Mouse (Mus musculus): ENCODE measurements around the gene Nrarp. TPM values are rescaled to one million over a fixed set of nuclear protein-coding genes. Genes with fewer than 3 reads are reported as not detected.
A peak's percentile ranks its signal among the peaks of the same experiment; 100 is the strongest.

Nrarp gene
- polyA plus RNA-seq, 1 experiment from 2014 or later, result 18.9 TPM

DNA sequence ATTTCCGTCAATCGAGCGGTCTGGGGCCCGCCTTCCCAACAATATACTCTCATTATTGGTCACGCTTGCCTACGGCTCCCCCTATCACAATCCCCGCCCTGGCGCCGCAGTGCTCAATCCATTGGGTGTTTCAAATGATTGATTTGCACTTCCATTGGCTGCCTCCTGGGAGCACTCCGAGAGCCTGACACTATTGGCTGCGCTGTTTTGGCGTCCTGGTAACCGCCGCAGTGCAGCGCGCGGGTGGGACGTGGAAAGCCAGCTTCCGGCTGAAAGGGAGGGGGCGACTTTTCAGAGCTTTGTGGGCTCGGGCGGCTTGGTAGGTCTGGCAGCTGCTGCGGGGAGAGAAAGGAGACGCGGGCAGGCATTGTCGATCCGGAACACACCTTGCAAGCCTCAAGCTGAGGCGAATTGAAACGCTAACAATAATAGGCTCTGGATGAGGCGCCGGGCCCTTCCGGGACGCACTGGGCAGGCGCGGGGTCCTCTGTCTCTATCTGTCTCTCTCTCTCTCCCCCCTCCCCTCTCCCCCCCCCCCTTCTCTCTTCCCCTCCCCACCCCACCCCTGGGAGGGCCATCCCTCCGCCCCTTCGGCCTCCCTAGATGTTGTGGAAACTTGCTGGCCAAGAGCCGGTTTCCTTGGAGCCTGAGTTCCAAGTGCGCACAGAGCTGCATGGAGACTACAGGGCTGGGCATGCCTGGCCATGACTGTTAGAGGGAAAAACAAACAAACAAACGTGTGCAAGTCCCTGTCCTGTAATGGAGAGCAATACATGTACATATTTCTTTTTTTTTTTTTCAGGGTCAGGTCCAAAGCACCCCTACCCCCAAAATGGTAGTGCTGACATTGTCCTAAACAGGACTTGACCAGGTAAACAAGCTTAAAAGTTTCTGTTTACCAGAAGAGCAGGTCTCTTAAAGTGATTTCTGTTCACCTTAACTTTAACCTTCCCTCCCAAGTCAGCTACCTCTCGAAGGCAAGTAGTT, 44.5 kb downstream of the Nrarp start:
- peak overlapping the region; percentile 62 for H3K9ac ChIP-seq
- 2% methylated on average over 40 of the region's 41 CpGs for WGBS
- H3K9me3 ChIP-seq, result no peaks in the 10 kb centered on the region
- H3K27ac ChIP-seq (replicated peaks), result peak overlapping the region; percentile 99
- ATAC-seq (ENCODE audit: low FRiP score, low read depth), result peak; percentile 98
- H3K4me1 ChIP-seq (replicated peaks), result peaks cover 24% of the 10 kb centered on the region
- H3K36me3 ChIP-seq, result peaks cover 5% of the 10 kb centered on the region
- H3K27me3 ChIP-seq, result no peaks in the 10 kb centered on the region
- peak overlapping the region; percentile 72 for H3K4me3 ChIP-seq
- peak overlapping the region; percentile 54 for H3K4me2 ChIP-seq

DNA sequence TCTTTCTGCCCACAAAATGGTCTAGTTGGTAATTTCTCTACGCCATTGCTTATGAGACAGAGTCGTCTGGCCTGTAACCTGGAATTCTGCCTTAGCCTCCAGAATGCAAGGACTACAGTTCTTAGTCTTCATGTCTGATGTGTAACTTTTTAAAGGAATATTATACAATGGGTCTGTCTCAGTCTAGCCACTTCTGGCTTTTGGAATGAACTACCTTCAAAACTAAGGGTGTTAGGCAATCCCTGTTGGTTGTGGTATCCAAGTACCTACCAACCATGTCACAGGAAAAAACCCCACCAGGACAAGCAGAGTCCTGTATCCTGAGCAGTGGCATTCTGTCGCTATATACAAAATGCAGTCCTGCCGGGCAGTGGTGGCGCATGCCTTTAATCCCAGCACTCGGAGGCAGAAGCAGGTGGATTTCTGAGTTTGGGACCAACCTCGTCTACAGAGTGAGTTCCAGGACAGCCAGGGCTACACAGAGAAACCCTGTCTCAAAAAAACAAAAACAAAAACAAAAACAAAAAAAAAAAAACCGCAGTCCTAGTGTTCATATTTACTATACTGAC, 45.3 kb downstream of the Nrarp start:
- Histone ChIP-seq H3K4me1 (replicated peaks) (peaks cover 24% of the 10 kb centered on the region), H3K36me3 (peaks cover 5% of the 10 kb centered on the region), H3K27me3 (no peaks in the 10 kb centered on the region), H3K4me3 (0 out of 2 replicates have a peak overlapping the region, but pooled peaks have one; percentile 72), H3K4me2 (peak overlapping the region; percentile 54), H3K9me3 (no peaks in the 10 kb centered on the region), H3K27ac (replicated peaks) (peak overlapping the region; percentile 99), H3K9ac (no peak overlapping the region)
- WGBS, result 72% methylated on average over 8 of the region's 8 CpGs
- no peak for ATAC-seq (ENCODE audit: low FRiP score, low read depth)

DNA sequence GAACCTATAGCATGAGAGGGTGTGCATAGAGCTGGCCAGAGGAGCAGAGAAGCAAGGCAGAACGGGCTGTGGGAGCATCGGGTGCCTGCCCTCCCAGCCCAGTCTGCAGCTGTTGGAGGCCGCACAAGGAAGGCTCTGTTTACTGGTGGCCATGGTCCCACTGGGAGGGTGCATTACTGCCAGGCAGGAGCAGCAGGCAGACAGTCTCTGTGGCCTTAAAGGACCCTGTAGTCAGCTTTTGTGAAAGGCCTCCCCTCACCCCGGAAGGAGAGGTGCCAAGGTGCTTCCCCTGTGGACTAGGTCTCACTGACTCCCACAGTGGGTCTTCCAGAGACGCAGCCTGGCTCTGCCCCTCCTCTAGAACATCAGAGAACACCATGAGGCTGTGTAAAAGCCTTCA, 46.3 kb downstream of the Nrarp start:
- no peak for ATAC-seq (ENCODE audit: low FRiP score, low read depth)
- Histone ChIP-seq H3K4me1 (replicated peaks) (peaks cover 24% of the 10 kb centered on the region), H3K9me3 (no peaks in the 10 kb centered on the region), H3K9ac (no peak overlapping the region), H3K36me3 (peaks cover 2% of the 10 kb centered on the region), H3K4me3 (no peak overlapping the region), H3K27ac (replicated peaks) (no peak overlapping the region), H3K4me2 (no peak overlapping the region), H3K27me3 (no peaks in the 10 kb centered on the region)
- 75% methylated on average over 5 of the region's 5 CpGs for WGBS

DNA sequence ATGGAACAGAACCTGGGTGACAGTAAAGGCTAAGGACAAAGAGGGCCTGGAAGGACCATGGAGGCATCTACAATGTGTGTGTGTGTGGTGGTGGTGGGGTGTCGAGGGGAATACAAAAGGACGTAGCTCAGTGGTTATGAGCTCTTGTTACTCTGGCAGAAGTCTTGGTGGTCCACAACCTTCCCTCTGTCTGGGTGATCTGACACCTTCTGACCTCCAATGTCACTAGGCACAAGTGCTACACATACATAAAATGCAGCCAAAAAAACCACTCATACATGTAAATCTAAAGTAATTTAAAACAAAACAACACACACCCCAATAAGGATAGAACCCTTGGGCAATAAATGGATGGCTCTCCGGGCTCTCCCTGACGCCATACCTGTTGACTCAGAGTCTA, 46.8 kb downstream of the Nrarp start:
- Histone ChIP-seq H3K4me3 (no peak overlapping the region), H3K9me3 (no peaks in the 10 kb centered on the region), H3K36me3 (no peaks in the 10 kb centered on the region), H3K9ac (no peak overlapping the region), H3K4me1 (replicated peaks) (peaks cover 24% of the 10 kb centered on the region), H3K27ac (replicated peaks) (no peak overlapping the region), H3K4me2 (no peak overlapping the region), H3K27me3 (no peaks in the 10 kb centered on the region)
- 90% methylated on average over 4 of the region's 4 CpGs for WGBS
- no peak for ATAC-seq (ENCODE audit: low FRiP score, low read depth)

DNA sequence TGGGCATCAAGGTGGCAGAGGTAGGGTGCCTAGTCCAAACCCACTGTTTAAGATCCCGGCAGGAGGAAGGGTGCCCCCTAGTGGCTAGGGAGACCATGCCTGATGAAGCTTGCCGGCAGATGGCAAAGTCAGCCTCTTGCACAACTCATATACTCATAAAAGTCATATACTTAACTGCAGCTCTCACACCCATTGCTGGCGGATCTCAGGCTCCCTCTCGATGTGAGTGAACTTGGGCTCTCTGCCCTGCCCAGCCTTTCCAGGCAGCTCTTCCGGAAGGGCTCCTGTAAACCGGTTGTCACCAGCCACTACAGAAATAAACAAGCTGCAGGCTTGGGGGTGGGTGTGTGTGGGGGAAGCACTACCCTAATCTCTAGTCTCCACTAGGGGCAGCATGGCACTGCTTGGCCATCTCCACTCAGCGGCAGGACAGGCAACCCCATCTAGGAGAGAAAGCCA, 47.9 kb downstream of the Nrarp start:
- H3K4me1 ChIP-seq (replicated peaks), result peaks cover 18% of the 10 kb centered on the region
- peak overlapping the region; percentile 38 for H3K4me2 ChIP-seq
- no peaks in the 10 kb centered on the region for H3K9me3 ChIP-seq
- WGBS, result 2% methylated on average over 7 of the region's 7 CpGs
- H3K4me3 ChIP-seq, result peak overlapping the region; percentile 20; the same call in 1 of the 2 replicates
- H3K36me3 ChIP-seq, result no peaks in the 10 kb centered on the region
- no peak for ATAC-seq (ENCODE audit: low FRiP score, low read depth)
- no peak overlapping the region for H3K9ac ChIP-seq
- H3K27ac ChIP-seq (replicated peaks), result peak overlapping the region; percentile 68
- no peaks in the 10 kb centered on the region for H3K27me3 ChIP-seq

DNA sequence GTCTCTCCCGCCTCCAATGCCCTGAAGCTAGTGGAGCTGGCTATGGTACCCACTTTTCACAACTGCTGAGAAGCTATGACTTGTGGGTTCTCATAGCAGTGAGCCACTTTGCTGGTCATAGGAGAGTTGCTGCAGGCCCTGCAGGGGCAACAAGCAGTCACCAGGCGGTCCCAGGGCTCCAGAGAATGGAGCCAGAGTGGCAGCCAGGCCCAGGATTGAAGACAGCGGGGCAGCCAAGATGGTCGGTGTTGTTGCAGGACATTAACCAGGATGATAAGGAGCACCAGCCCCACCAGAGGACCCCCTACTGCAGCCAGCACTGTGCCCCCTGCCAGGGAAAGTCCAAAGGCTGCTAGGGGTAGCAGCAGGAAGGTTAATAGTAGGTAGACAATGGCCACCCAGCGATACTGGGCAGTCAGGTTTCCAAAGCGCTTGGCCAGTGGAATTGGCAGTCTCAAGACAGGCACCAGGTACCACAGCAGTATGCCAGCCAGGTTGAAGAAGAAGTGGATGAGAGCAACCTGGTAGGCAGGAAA, 48.5 kb downstream of the Nrarp start:
- Histone ChIP-seq H3K27me3 (no peaks in the 10 kb centered on the region), H3K9me3 (no peaks in the 10 kb centered on the region), H3K27ac (replicated peaks) (0 out of 2 replicates have a peak overlapping the region, but pooled peaks have one; percentile 68), H3K4me1 (replicated peaks) (peaks cover 13% of the 10 kb centered on the region), H3K9ac (no peak overlapping the region), H3K4me3 (no peak overlapping the region), H3K36me3 (no peaks in the 10 kb centered on the region), H3K4me2 (peak overlapping the region; percentile 38)
- ATAC-seq (ENCODE audit: low FRiP score, low read depth), result no peak
- WGBS, result 67% methylated on average over 6 of the region's 6 CpGs

DNA sequence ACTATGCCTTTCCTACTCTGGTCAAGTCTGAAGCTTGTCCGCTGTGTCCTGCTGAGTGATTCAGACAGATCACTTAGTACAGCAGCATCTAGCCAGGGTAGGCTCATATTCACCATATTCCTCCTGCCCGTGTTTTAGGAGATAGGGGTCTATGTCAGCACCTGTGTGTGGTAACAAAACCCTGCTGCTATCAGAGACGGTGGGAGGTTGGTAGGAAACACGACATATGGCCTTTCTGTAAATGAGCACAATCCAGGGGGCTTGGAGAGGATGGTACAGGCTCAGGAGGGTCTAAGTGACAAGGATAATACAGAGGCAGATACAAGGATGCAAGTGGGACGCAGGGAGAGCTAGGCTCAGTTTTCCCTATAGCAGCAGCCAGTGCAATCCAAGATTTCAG, 49.0 kb downstream of the Nrarp start:
- Histone ChIP-seq H3K36me3 (no peaks in the 10 kb centered on the region), H3K27me3 (no peaks in the 10 kb centered on the region), H3K4me3 (no peak overlapping the region), H3K4me2 (no peak overlapping the region), H3K9ac (no peak overlapping the region), H3K27ac (replicated peaks) (no peak overlapping the region), H3K9me3 (no peaks in the 10 kb centered on the region), H3K4me1 (replicated peaks) (peaks cover 13% of the 10 kb centered on the region)
- no peak for ATAC-seq (ENCODE audit: low FRiP score, low read depth)
- WGBS, result 88% methylated on average over 5 of the region's 5 CpGs

DNA sequence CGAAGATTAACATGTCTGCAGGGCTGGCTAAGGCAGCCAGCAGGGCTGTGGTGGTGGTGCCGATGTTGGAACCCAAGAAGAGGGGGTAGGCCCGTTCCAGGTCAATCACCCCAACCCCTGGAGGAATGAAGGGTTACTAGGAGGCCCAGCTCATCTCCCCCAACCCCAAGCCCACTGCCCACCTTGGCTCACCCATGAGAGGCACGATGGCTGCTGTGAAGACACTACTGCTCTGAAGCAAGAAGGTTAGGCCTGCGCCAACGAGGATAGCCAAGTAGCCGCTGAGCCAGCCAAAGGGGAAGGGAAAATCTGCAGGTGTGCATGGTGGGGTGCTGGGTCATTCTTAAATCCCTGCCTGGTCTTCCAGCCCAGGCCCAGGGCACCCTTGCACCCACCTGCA, 50.0 kb downstream of the Nrarp start:
- H3K27me3 ChIP-seq, result no peaks in the 10 kb centered on the region
- no peaks in the 10 kb centered on the region for H3K36me3 ChIP-seq
- no peak overlapping the region for H3K9ac ChIP-seq
- no peak for ATAC-seq (ENCODE audit: low FRiP score, low read depth)
- H3K4me1 ChIP-seq (replicated peaks), result peaks cover 10% of the 10 kb centered on the region
- H3K9me3 ChIP-seq, result no peaks in the 10 kb centered on the region
- no peak overlapping the region for H3K27ac ChIP-seq (replicated peaks)
- WGBS, result 89% methylated on average over 7 of the region's 7 CpGs
- H3K4me3 ChIP-seq, result no peak overlapping the region
- no peak overlapping the region for H3K4me2 ChIP-seq

DNA sequence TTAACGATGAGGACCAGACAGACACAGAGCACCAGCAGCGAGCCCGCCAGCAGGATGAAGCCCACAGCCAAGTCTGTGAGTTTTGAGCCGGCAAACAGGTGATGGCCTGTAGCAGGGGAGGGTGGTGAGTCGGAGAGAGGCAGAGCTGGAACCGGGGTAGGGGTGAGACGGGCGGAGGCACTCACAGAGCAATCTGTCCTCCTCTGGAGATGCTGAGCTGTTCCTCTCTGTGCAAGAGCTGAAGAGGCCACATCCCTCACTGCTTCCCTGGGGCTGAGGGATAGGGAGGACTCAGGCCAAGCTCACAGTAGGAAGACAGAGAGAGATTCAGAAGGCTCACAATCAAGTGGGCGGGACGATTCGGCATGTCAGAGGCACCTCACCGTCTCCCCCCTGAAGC, 50.5 kb downstream of the Nrarp start:
- no peaks in the 10 kb centered on the region for H3K36me3 ChIP-seq
- H3K9ac ChIP-seq, result no peak overlapping the region
- no peaks in the 10 kb centered on the region for H3K9me3 ChIP-seq
- no peak overlapping the region for H3K27ac ChIP-seq (replicated peaks)
- ATAC-seq (ENCODE audit: low FRiP score, low read depth), result no peak
- 57% methylated on average over 12 of the region's 12 CpGs for WGBS
- no peak overlapping the region for H3K4me3 ChIP-seq
- H3K4me2 ChIP-seq, result no peak overlapping the region
- peaks cover 7% of the 10 kb centered on the region; the same call in 1 of the 2 replicates for H3K4me1 ChIP-seq (replicated peaks)
- H3K27me3 ChIP-seq, result no peaks in the 10 kb centered on the region

Other genes with a start within 250 kb of the Nrarp start
- 37.8 and 41.5 TPM in 2 replicates for gene Arrdc1, start 245.5 kb upstream of the Nrarp start, polyA plus RNA-seq (2015; fragmentation: Nextera tagmentation; extraction: Ambion mirVana)
- 23.8 and 25.4 TPM in 2 replicates for gene Zmynd19, start 231.0 kb upstream of the Nrarp start, polyA plus RNA-seq (2015; fragmentation: Nextera tagmentation; extraction: Ambion mirVana)
- 35.5 and 36.0 TPM in 2 replicates for gene Dph7, start 218.4 kb upstream of the Nrarp start, polyA plus RNA-seq (2015; fragmentation: Nextera tagmentation; extraction: Ambion mirVana)
- gene Mrpl41, start 205.7 kb upstream of the Nrarp start, polyA plus RNA-seq (2015; fragmentation: Nextera tagmentation; extraction: Ambion mirVana), result 157 and 171 TPM in 2 replicates
- gene Pnpla7, start 204.7 kb upstream of the Nrarp start, polyA plus RNA-seq (2015; fragmentation: Nextera tagmentation; extraction: Ambion mirVana), result 3.3 and 3.9 TPM in 2 replicates
- gene Nsmf, start 126.4 kb upstream of the Nrarp start, polyA plus RNA-seq (2015; fragmentation: Nextera tagmentation; extraction: Ambion mirVana), result 166 and 188 TPM in 2 replicates
- gene Entpd8, start 100.5 kb upstream of the Nrarp start, polyA plus RNA-seq (2015; fragmentation: Nextera tagmentation; extraction: Ambion mirVana), result 0.12 TPM in 1 of 2 replicates, not detected in the other
- gene Noxa1, start 85.6 kb upstream of the Nrarp start, polyA plus RNA-seq (2015; fragmentation: Nextera tagmentation; extraction: Ambion mirVana), result not detected in 2 replicates
- 1.9 and 2.3 TPM in 2 replicates for gene Tor4a, start 16.1 kb downstream of the Nrarp start, polyA plus RNA-seq (2015; fragmentation: Nextera tagmentation; extraction: Ambion mirVana)
- 108 and 112 TPM in 2 replicates for gene Nelfb, start 30.7 kb downstream of the Nrarp start, polyA plus RNA-seq (2015; fragmentation: Nextera tagmentation; extraction: Ambion mirVana)
- gene Stpg3, start 33.9 kb downstream of the Nrarp start, polyA plus RNA-seq (2015; fragmentation: Nextera tagmentation; extraction: Ambion mirVana), result not detected in 2 replicates
- gene Fam166a, start 38.0 kb downstream of the Nrarp start, polyA plus RNA-seq (2015; fragmentation: Nextera tagmentation; extraction: Ambion mirVana), result 0.70 and 0.72 TPM in 2 replicates
- 444 and 468 TPM in 2 replicates for gene Tubb4b, start 43.9 kb downstream of the Nrarp start, polyA plus RNA-seq (2015; fragmentation: Nextera tagmentation; extraction: Ambion mirVana)
- not detected in 2 replicates for gene Slc34a3, start 53.6 kb downstream of the Nrarp start, polyA plus RNA-seq (2015; fragmentation: Nextera tagmentation; extraction: Ambion mirVana)
- gene Rnf224, start 56.0 kb downstream of the Nrarp start, polyA plus RNA-seq (2015; fragmentation: Nextera tagmentation; extraction: Ambion mirVana), result not detected in 2 replicates
- gene Rnf208, start 61.5 kb downstream of the Nrarp start, polyA plus RNA-seq (2015; fragmentation: Nextera tagmentation; extraction: Ambion mirVana), result 145 and 177 TPM in 2 replicates
- gene Cysrt1, start 61.7 kb downstream of the Nrarp start, polyA plus RNA-seq (2015; fragmentation: Nextera tagmentation; extraction: Ambion mirVana), result 0.23 TPM in 1 of 2 replicates, not detected in the other
- gene AL732309.1, start 66.1 kb downstream of the Nrarp start, polyA plus RNA-seq (2015; fragmentation: Nextera tagmentation; extraction: Ambion mirVana), result 4.9 and 6.3 TPM in 2 replicates
- gene Tmem203, start 74.7 kb downstream of the Nrarp start, polyA plus RNA-seq (2015; fragmentation: Nextera tagmentation; extraction: Ambion mirVana), result 13.4 and 13.8 TPM in 2 replicates
- 17.1 and 21.5 TPM in 2 replicates for gene Tprn, start 81.9 kb downstream of the Nrarp start, polyA plus RNA-seq (2015; fragmentation: Nextera tagmentation; extraction: Ambion mirVana)
- gene Ssna1, start 91.7 kb downstream of the Nrarp start, polyA plus RNA-seq (2015; fragmentation: Nextera tagmentation; extraction: Ambion mirVana), result 171 and 183 TPM in 2 replicates
- gene Anapc2, start 91.7 kb downstream of the Nrarp start, polyA plus RNA-seq (2015; fragmentation: Nextera tagmentation; extraction: Ambion mirVana), result 139 and 143 TPM in 2 replicates
- gene Tmem210, start 107.4 kb downstream of the Nrarp start, polyA plus RNA-seq (2015; fragmentation: Nextera tagmentation; extraction: Ambion mirVana), result not detected in 2 replicates
- gene Lrrc26, start 109.2 kb downstream of the Nrarp start, polyA plus RNA-seq (2015; fragmentation: Nextera tagmentation; extraction: Ambion mirVana), result 0.18 TPM in 1 of 2 replicates, not detected in the other
- 58.4 and 61.3 TPM in 2 replicates for gene Grin1, start 138.4 kb downstream of the Nrarp start, polyA plus RNA-seq (2015; fragmentation: Nextera tagmentation; extraction: Ambion mirVana)
- 43.6 and 45.2 TPM in 2 replicates for gene Man1b1, start 151.6 kb downstream of the Nrarp start, polyA plus RNA-seq (2015; fragmentation: Nextera tagmentation; extraction: Ambion mirVana)
- gene Dpp7, start 175.6 kb downstream of the Nrarp start, polyA plus RNA-seq (2015; fragmentation: Nextera tagmentation; extraction: Ambion mirVana), result 24.4 and 24.9 TPM in 2 replicates
- 5.1 and 6.4 TPM in 2 replicates for gene Uap1l1, start 184.9 kb downstream of the Nrarp start, polyA plus RNA-seq (2015; fragmentation: Nextera tagmentation; extraction: Ambion mirVana)
- 11.8 and 13.8 TPM in 2 replicates for gene Sapcd2, start 191.6 kb downstream of the Nrarp start, polyA plus RNA-seq (2015; fragmentation: Nextera tagmentation; extraction: Ambion mirVana)
- 3.7 and 7.0 TPM in 2 replicates for gene Entpd2, start 215.1 kb downstream of the Nrarp start, polyA plus RNA-seq (2015; fragmentation: Nextera tagmentation; extraction: Ambion mirVana)
- 424 and 493 TPM in 2 replicates for gene Npdc1, start 218.6 kb downstream of the Nrarp start, polyA plus RNA-seq (2015; fragmentation: Nextera tagmentation; extraction: Ambion mirVana)
- 0.08 TPM in 1 of 2 replicates, not detected in the other for gene Fut7, start 242.5 kb downstream of the Nrarp start, polyA plus RNA-seq (2015; fragmentation: Nextera tagmentation; extraction: Ambion mirVana)
- 15.0 and 15.1 TPM in 2 replicates for gene Abca2, start 247.9 kb downstream of the Nrarp start, polyA plus RNA-seq (2015; fragmentation: Nextera tagmentation; extraction: Ambion mirVana)